Mouse (Mus musculus): ENCODE data around the gene Rpl41. TPM values are rescaled to one million over a fixed set of nuclear protein-coding genes. Genes with fewer than 3 reads are reported as not detected.
A peak's percentile ranks its signal among the peaks of the same experiment; 100 is the strongest.

Rpl41 gene
- total RNA-seq, 2 experiments from 2014 or later = 2,692 to 2,714 TPM

DNA sequence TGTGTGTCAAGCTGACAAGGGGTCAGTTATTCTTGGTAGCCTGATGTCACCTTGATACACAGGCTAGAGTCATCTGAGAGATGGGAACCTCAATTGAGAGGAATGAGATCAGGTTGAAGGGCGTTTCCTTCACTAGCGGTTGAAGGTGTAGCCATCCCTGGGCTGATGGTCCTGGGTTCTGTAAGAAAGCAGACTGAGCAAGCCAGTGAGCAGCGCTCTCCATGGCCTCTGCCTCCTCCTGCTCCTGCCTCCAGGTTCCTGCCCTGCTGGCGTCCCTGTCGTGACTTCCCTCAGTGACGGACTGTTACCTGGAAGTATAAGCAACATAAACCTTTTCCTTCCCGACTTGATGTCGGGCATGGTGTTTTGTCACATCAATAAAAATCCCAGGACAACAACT is 45.6 kb downstream of the Rpl41 start:
- DNase-seq (ENCODE audit: low spot score in 2 of 2) = no peak

- DNase-seq (ENCODE audit: low spot score in 2 of 2) = peak in 1 of 2 experiments; percentile 36
Observed at GRCm38 (mm10) chr10:128502341-128502740, 46.8 kb downstream of the Rpl41 start.

DNA sequence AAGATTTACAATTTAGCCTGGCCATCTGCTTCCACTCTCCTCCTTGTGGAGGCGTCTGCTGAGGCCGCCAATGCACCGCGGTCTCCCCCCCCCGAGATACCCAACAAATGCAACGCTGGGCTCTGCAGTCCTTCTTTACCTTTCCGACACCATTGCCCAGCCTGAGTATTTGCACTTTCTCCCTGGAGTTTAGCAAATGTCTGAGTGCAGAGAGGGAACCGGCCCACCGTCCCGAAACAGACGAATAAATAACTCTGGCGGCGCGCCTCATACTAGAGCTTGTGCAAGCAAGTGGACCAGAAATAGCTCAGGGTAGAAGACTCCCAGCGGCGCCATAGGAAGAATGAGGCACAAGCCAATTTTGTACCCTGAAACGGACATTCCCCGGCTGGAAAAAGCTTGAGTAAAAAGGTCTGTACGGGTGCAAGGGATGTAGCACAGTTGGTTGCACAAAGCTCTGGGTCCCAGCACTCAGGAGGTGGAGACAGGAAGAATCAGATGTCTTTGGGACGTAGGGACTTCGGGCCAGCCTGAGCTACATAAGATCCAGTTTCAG is 49.9 kb downstream of the Rpl41 start:
- peak; percentile 54 to 58 for DNase-seq (ENCODE audit: low spot score in 2 of 2)

- peak; percentile 86 to 89 for DNase-seq (ENCODE audit: low spot score in 2 of 2)
Observed at GRCm38 (mm10) chr10:128498590-128498989, 50.5 kb downstream of the Rpl41 start, which contains the start of gene Myl6b. Gene Myl6b, minus strand, starts transcription at chr10:128498685.

Small RNA genes within 50 kb of the gene (microRNA-seq; reads per million reads assigned to microRNA genes)
- gene Gm47275 (ENCODE audit: borderline number of aligned reads in 2 of 2) = 0 to 0.47 reads per million in 2 experiments
- gene Mir6916 (ENCODE audit: borderline number of aligned reads in 2 of 2) = 0 to 0.47 reads per million in 2 experiments
- 0 reads per million in 2 experiments for gene Mir6917 (ENCODE audit: borderline number of aligned reads in 2 of 2)

Other genes starting within 250 kb of the Rpl41 start
- gene Pan2, start 246.0 kb downstream of the Rpl41 start, total RNA-seq (2021) = 10 to 100 TPM; 14.5 to 19.1 TPM
- 100 to 1,000 TPM; 147 to 165 TPM for gene Cnpy2, start 226.8 kb downstream of the Rpl41 start, total RNA-seq (2021)
- gene Cs, start 211.6 kb downstream of the Rpl41 start, total RNA-seq (2021) = 100 to 1,000 TPM; 349 to 654 TPM
- gene Coq10a, start 180.3 kb downstream of the Rpl41 start, total RNA-seq (2021) = 10 to 100 TPM; 79.8 to 90.2 TPM
- gene Ankrd52, start 172.2 kb downstream of the Rpl41 start, total RNA-seq (2021) = 10 to 100 TPM; 61.7 to 61.8 TPM
- gene Slc39a5, start 148.1 kb downstream of the Rpl41 start, total RNA-seq (2021) = under 1 TPM in 1 of 2 experiments, not detected in 1; 0.16 TPM
- 10 to 100 TPM; 74.3 to 75.2 TPM for gene Nabp2, start 137.8 kb downstream of the Rpl41 start, total RNA-seq (2021)
- 10 to 100 TPM; 40.0 to 42.2 TPM for gene Rnf41, start 137.6 kb downstream of the Rpl41 start, total RNA-seq (2021)
- gene Smarcc2, start 90.1 kb downstream of the Rpl41 start, total RNA-seq (2021) = 100 to 1,000 TPM; 113 to 116 TPM
- gene Myl6, start 55.2 kb downstream of the Rpl41 start, total RNA-seq (2021) = 100 to 1,000 TPM; 816 to 933 TPM
- 10 to 100 TPM in 1 of 2 experiments, 1 to 10 TPM in 1; 5.3 to 11.6 TPM for gene Myl6b, start 50.6 kb downstream of the Rpl41 start, total RNA-seq (2021)
- gene Esyt1, start 23.4 kb downstream of the Rpl41 start, total RNA-seq (2021) = 10 to 100 TPM; 23.6 to 39.0 TPM
- 10 to 100 TPM; 14.5 TPM for gene Zc3h10, start 1.5 kb downstream of the Rpl41 start, total RNA-seq (2021)
- 10 to 100 TPM; 72.6 to 85.2 TPM for gene Pa2g4, start 16.7 kb upstream of the Rpl41 start, total RNA-seq (2021)
- 1 to 10 TPM; 2.6 to 4.0 TPM for gene Erbb3, start 40.3 kb upstream of the Rpl41 start, total RNA-seq (2021)
- gene Rps26, start 77.4 kb upstream of the Rpl41 start, total RNA-seq (2021) = 100 to 1,000 TPM; 564 to 729 TPM
- gene Ikzf4, start 96.7 kb upstream of the Rpl41 start, total RNA-seq (2021) = 1 to 10 TPM; 2.3 TPM
- 10 to 100 TPM; 29.4 to 37.6 TPM for gene Suox, start 124.8 kb upstream of the Rpl41 start, total RNA-seq (2021)
- 100 to 1,000 TPM; 112 to 122 TPM for gene Rab5b, start 147.0 kb upstream of the Rpl41 start, total RNA-seq (2021)
- 1 to 10 TPM in 1 of 2 experiments, under 1 TPM in 1; 0.42 to 1.1 TPM for gene Pmel, start 154.9 kb upstream of the Rpl41 start, total RNA-seq (2021)
- 10 to 100 TPM; 12.8 to 13.1 TPM for gene Cdk2, start 155.7 kb upstream of the Rpl41 start, total RNA-seq (2021)
- gene Dgka, start 195.6 kb upstream of the Rpl41 start, total RNA-seq (2021) = 10 to 100 TPM; 16.3 to 18.1 TPM
- 10 to 100 TPM; 21.6 to 23.8 TPM for gene Pym1, start 198.6 kb upstream of the Rpl41 start, total RNA-seq (2021)
- gene Mmp19, start 241.6 kb upstream of the Rpl41 start, total RNA-seq (2021) = 10 to 100 TPM; 33.1 to 41.7 TPM

All from adrenal gland, adult 18-20 months (tissue).